In the genomic region with DNA sequence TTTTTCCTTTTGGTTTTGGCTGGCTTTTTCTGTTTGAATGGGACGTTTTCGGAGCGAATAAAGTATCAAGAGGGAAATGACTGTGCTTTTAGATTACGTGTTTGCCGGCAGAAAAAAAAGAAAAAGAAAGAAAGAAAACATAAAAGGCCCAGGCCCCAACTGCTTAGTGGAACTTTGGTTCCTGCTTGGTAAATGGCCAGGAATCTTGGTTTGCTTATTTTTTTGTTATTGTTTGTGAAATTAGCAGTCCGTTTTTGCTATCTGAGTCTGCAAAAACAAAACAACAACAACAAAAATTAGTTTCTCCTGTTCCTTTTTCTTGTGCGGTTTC, we compare ENCODE assay signal across 8 mouse cellular contexts. TPM values are rescaled to one million over a fixed set of nuclear protein-coding genes. Genes with fewer than 3 reads are reported as not detected.
DNase-seq lines count a peak whose midpoint lies in the region; ATAC-seq and TF ChIP-seq lines count a peak whose summit lies in the region.

No protein-coding gene starts in this region.

- H3K9ac ChIP-seq in liver, adult 2 months (ENCODE audit: low read depth, low read length) = peak overlapping the region; percentile 97
- H3K9ac ChIP-seq in intestine, embryonic 14.5 days (ENCODE audit: low read length) = peak overlapping the region; percentile 99
- peak overlapping the region; percentile 92 for H3K9ac ChIP-seq in neural tube, embryonic 12.5 days

- peak overlapping the region; percentile 79 for H3K4me2 ChIP-seq in intestine, embryonic 14.5 days (ENCODE audit: low read length)
- H3K4me2 ChIP-seq in neural tube, embryonic 12.5 days (replicated peaks) = peak overlapping the region; percentile 69

- no peaks in the 10 kb centered on the region for H3K36me3 ChIP-seq in liver, adult 2 months (ENCODE audit: control insufficient read depth, insufficient read depth, low read length)
- no peaks in the 10 kb centered on the region for H3K36me3 ChIP-seq in intestine, embryonic 14.5 days (ENCODE audit: control insufficient read depth, insufficient read depth, low read length)
- H3K36me3 ChIP-seq in neural tube, embryonic 12.5 days = no peaks in the 10 kb centered on the region

- peak overlapping the region; percentile 94 for H3K4me3 ChIP-seq in liver, adult 2 months (ENCODE audit: insufficient read depth, low read depth, low read length)
- peak overlapping the region; percentile 52 for H3K4me3 ChIP-seq in cortical plate, adult 2 months (ENCODE audit: insufficient read depth, low read length)
- H3K4me3 ChIP-seq in intestine, embryonic 14.5 days (ENCODE audit: low read depth, low read length) = peak overlapping the region; percentile 76
- peak overlapping the region; percentile 83 for H3K4me3 ChIP-seq in neural tube, embryonic 12.5 days

- peak; percentile 54 for DNase-seq in liver, adult 2 months (ENCODE audit: extremely low read depth, low read depth, low spot score)
- DNase-seq in liver = no peak
- no peak for DNase-seq in intestine, embryonic 14.5 days (ENCODE audit: low spot score)
- no peak for DNase-seq in ovary, adult 18-20 months (ENCODE audit: low spot score)
- no peak for DNase-seq in right cerebral cortex, adult 18-20 months
- DNase-seq in thymus, postnatal 36 days = no peak

- TF ChIP-seq POLR2A in liver, adult 2 months (IDR thresholded peaks at IDR 0.05; ENCODE audit: extremely low read depth, insufficient read depth, low read length) = no peak
- no peak for TF ChIP-seq POLR2A in cortical plate, adult 2 months (IDR thresholded peaks at IDR 0.05; ENCODE audit: extremely low read depth, insufficient read depth, low read length)

- H3K9me3 ChIP-seq in intestine, embryonic 14.5 days (ENCODE audit: control insufficient read depth, low read length) = no peaks in the 10 kb centered on the region
- no peaks in the 10 kb centered on the region for H3K9me3 ChIP-seq in neural tube, embryonic 12.5 days

- H3K27me3 ChIP-seq in liver, adult 2 months (ENCODE audit: control insufficient read depth, insufficient read depth, low read length) = no peaks in the 10 kb centered on the region
- no peaks in the 10 kb centered on the region for H3K27me3 ChIP-seq in intestine, embryonic 14.5 days (replicated peaks; ENCODE audit: control insufficient read depth, insufficient read depth, low read length)
- no peaks in the 10 kb centered on the region for H3K27me3 ChIP-seq in neural tube, embryonic 12.5 days (replicated peaks)

- peak overlapping the region; percentile 99 for H3K27ac ChIP-seq in liver, adult 2 months (replicated peaks; ENCODE audit: insufficient read depth, low read depth, low read length)
- H3K27ac ChIP-seq in cortical plate, adult 2 months (ENCODE audit: insufficient read depth, low read length) = 0 out of 2 replicates have a peak overlapping the region, but pooled peaks have one; percentile 95
- H3K27ac ChIP-seq in intestine, embryonic 14.5 days (ENCODE audit: low read depth) = peak overlapping the region; percentile 98
- peak overlapping the region; percentile 89 for H3K27ac ChIP-seq in neural tube, embryonic 12.5 days

- H3K79me2 ChIP-seq in liver, adult 2 months (ENCODE audit: control insufficient read depth, insufficient read depth, low read length) = peaks cover 17% of the 10 kb centered on the region

- ATAC-seq in intestine, embryonic 14.5 days (replicated peaks; ENCODE audit: low FRiP score, low TSS enrichment, low read depth) = no peak
- ATAC-seq in neural tube, embryonic 12.5 days (ENCODE audit: low FRiP score, low read depth) = no peak

- peaks cover 6% of the 10 kb centered on the region for H3K4me1 ChIP-seq in liver, adult 2 months (ENCODE audit: control insufficient read depth, insufficient read depth, low read length)
- no peaks in the 10 kb centered on the region; the same call in 1 of the 2 replicates for H3K4me1 ChIP-seq in cortical plate, adult 2 months (ENCODE audit: control insufficient read depth, insufficient read depth, low read length)
- peaks cover 15% of the 10 kb centered on the region; the same call in 1 of the 2 replicates for H3K4me1 ChIP-seq in intestine, embryonic 14.5 days (replicated peaks; ENCODE audit: control insufficient read depth, insufficient read depth, low read length)
- peaks cover 8% of the 10 kb centered on the region for H3K4me1 ChIP-seq in neural tube, embryonic 12.5 days

- under 1% methylated on average over 7 of the region's 7 CpGs for WGBS in liver, adult 2 months
- WGBS in intestine, embryonic 14.5 days = 0% methylated on average over 7 of the region's 7 CpGs
- WGBS in neural tube, embryonic 12.5 days = under 1% methylated on average over 7 of the region's 7 CpGs

- no peak for TF ChIP-seq CTCF in liver, adult 2 months (IDR thresholded peaks at IDR 0.05; ENCODE audit: low read depth, low read length)
- TF ChIP-seq CTCF in cortical plate, adult 2 months (IDR thresholded peaks at IDR 0.05; ENCODE audit: extremely low read depth, insufficient read depth, low read length) = no peak

RNA-seq across cellular contexts. Expression of gene Snx9, which starts 0.8 kb away (rescaled TPM):
- 26.8 and 30.5 TPM in 2 replicates for total RNA-seq in liver, adult 2 months (2014; rRNA removed)
- polyA plus RNA-seq in liver, adult 2 months (2012; rRNA removed) = 19.7 and 22.2 TPM in 2 replicates
- polyA plus RNA-seq in cortical plate, adult 2 months (2012; rRNA removed) = 12.4 and 13.1 TPM in 2 replicates
- polyA plus RNA-seq in intestine, embryonic 14.5 days (2014; fragmentation: Nextera tagmentation; extraction: Ambion mirVana) = 41.5 and 42.7 TPM in 2 replicates
- polyA plus RNA-seq in neural tube, embryonic 12.5 days (2016; fragmentation: Nextera tagmentation; extraction: Ambion mirVana) = 16.9 and 18.0 TPM in 2 replicates
